In the genomic region with DNA sequence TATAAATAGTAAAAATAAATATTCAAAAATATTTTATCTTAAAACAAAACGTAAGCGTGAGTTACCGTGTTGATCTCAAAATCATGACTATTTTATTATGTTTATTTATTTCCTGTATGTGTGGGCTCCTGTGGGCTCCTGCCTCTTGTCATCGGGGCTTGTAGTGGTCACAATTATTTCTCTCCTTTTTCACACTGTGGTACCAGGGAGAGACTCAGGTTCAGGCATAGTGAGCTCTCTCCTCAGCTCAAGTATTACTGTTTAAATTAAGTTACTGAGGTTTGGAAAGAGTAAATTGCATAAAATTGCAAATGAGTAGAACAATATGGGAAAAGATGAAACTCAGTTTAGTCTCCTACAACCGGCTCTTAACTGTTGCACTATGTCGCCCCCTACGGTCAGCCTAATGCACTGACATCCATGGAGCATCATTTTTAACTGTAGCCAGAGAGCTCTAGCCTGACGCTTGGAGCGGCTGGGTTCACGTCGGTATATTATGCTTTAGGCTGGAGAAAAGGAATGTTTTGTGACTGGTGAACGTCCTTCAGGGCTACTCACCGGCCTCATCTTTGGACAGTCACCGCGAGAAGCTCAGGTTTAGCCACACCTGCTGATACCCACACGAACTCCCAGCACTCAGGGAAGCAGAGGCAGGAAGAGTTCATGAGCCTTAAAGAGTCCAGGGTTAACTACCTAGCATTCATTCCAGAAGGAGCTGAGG, we compare ENCODE assay signal across 8 mouse cellular contexts. TPM values are rescaled to one million over a fixed set of nuclear protein-coding genes. Genes with fewer than 3 reads are reported as not detected.
A peak's percentile ranks its signal among the peaks of the same experiment; 100 is the strongest.
DNase-seq lines count a peak whose midpoint lies in the region; ATAC-seq and TF ChIP-seq lines count a peak whose summit lies in the region.

No protein-coding gene starts in this region.

- H3K27me3 ChIP-seq in embryonic facial prominence, embryonic 10.5 days (replicated peaks; ENCODE audit: low read depth, poor library complexity, severe bottlenecking) = 0 out of 2 replicates have a peak, but pooled peaks cover 5% of the 10 kb centered on the region
- H3K27me3 ChIP-seq in limb, embryonic 13.5 days = 0 out of 2 replicates have a peak, but pooled peaks cover 3% of the 10 kb centered on the region
- 0 out of 2 replicates have a peak, but pooled peaks cover 4% of the 10 kb centered on the region for H3K27me3 ChIP-seq in midbrain, embryonic 15.5 days (replicated peaks)
- no peaks in the 10 kb centered on the region for H3K27me3 ChIP-seq in spleen, adult 2 months (ENCODE audit: control insufficient read depth, insufficient read depth, low read length)

- TF ChIP-seq POLR2A in spleen, adult 2 months (IDR thresholded peaks at IDR 0.05; ENCODE audit: low read depth, low read length) = no peak

- no peak overlapping the region for H3K27ac ChIP-seq in embryonic facial prominence, embryonic 10.5 days (replicated peaks)
- H3K27ac ChIP-seq in limb, embryonic 13.5 days = no peak overlapping the region
- no peak overlapping the region for H3K27ac ChIP-seq in midbrain, embryonic 15.5 days
- H3K27ac ChIP-seq in spleen, adult 2 months (ENCODE audit: insufficient read depth, low read length) = no peak overlapping the region

- H3K4me3 ChIP-seq in embryonic facial prominence, embryonic 10.5 days = peak overlapping the region; percentile 33
- H3K4me3 ChIP-seq in limb, embryonic 13.5 days = no peak overlapping the region
- H3K4me3 ChIP-seq in midbrain, embryonic 15.5 days = no peak overlapping the region
- no peak overlapping the region for H3K4me3 ChIP-seq in spleen, adult 2 months (ENCODE audit: extremely low read depth, insufficient read depth, insufficient read length)

- ATAC-seq in limb, embryonic 13.5 days (ENCODE audit: low FRiP score, low read depth) = peak; percentile 64; the same call in 1 of the 2 replicates
- ATAC-seq in midbrain, embryonic 15.5 days (replicated peaks) = 0 out of 2 replicates have a peak, but pooled peaks have one; percentile 39

- peak; percentile 65; the same call in 1 of the 2 replicates for TF ChIP-seq CTCF in spleen, adult 2 months (IDR thresholded peaks at IDR 0.05; ENCODE audit: extremely low read depth, insufficient read depth, insufficient read length, insufficient replicate concordance)

- 0 out of 2 replicates have a peak, but pooled peaks cover 4% of the 10 kb centered on the region for H3K4me1 ChIP-seq in embryonic facial prominence, embryonic 10.5 days
- H3K4me1 ChIP-seq in limb, embryonic 13.5 days = no peaks in the 10 kb centered on the region
- no peaks in the 10 kb centered on the region for H3K4me1 ChIP-seq in midbrain, embryonic 15.5 days
- H3K4me1 ChIP-seq in spleen, adult 2 months (ENCODE audit: control insufficient read depth, insufficient read depth, insufficient read length) = no peaks in the 10 kb centered on the region

- no peak overlapping the region for H3K9ac ChIP-seq in limb, embryonic 13.5 days
- H3K9ac ChIP-seq in midbrain, embryonic 15.5 days = no peak overlapping the region

- WGBS in embryonic facial prominence, embryonic 10.5 days = 14% methylated on average over 16 of the region's 16 CpGs
- WGBS in limb, embryonic 13.5 days = 15% methylated on average over 16 of the region's 16 CpGs
- WGBS in midbrain, embryonic 15.5 days = 17% methylated on average over 16 of the region's 16 CpGs
- 13% methylated on average over 16 of the region's 16 CpGs for WGBS in spleen, adult 2 months

- DNase-seq in 3T3-L1 (ENCODE audit: low read depth, low spot score) = peak; percentile 92
- peak; percentile 86 for DNase-seq in adrenal gland, postnatal 14 days
- peak; percentile 79 for DNase-seq in embryonic facial prominence, embryonic 10.5 days (ENCODE audit: low spot score)
- DNase-seq in heart, adult 9 months (ENCODE audit: low spot score in 2 of 2) = peak; percentile 30 to 45
- peak; percentile 56 to 73 for DNase-seq in kidney, adult 8-10 months
- DNase-seq in spleen, adult 2 months (ENCODE audit: low read depth in 1 of 2, low spot score in 2 of 2) = peak; percentile 63 to 76

- no peaks in the 10 kb centered on the region for H3K9me3 ChIP-seq in embryonic facial prominence, embryonic 10.5 days
- H3K9me3 ChIP-seq in limb, embryonic 13.5 days = no peaks in the 10 kb centered on the region
- no peaks in the 10 kb centered on the region for H3K9me3 ChIP-seq in midbrain, embryonic 15.5 days

- H3K4me2 ChIP-seq in limb, embryonic 13.5 days (replicated peaks) = peak overlapping the region; percentile 15; the same call in 1 of the 2 replicates
- peak overlapping the region; percentile 27; the same call in 1 of the 2 replicates for H3K4me2 ChIP-seq in midbrain, embryonic 15.5 days

- H3K36me3 ChIP-seq in embryonic facial prominence, embryonic 10.5 days (replicated peaks) = no peaks in the 10 kb centered on the region
- H3K36me3 ChIP-seq in limb, embryonic 13.5 days = no peaks in the 10 kb centered on the region
- H3K36me3 ChIP-seq in midbrain, embryonic 15.5 days (replicated peaks) = no peaks in the 10 kb centered on the region
- no peaks in the 10 kb centered on the region for H3K36me3 ChIP-seq in spleen, adult 2 months (ENCODE audit: control insufficient read depth, insufficient read depth, low read length)

RNA-seq across cellular contexts. Expression of gene Rps26, which starts 14.0 kb away (rescaled TPM):
- total RNA-seq in adrenal gland, postnatal 14 days (2021) = 748 and 849 TPM in 2 replicates
- 566 and 582 TPM in 2 replicates for polyA plus RNA-seq in embryonic facial prominence, embryonic 10.5 days (2016; fragmentation: Nextera tagmentation; extraction: Ambion mirVana)
- 752 and 768 TPM in 2 replicates for polyA plus RNA-seq in limb, embryonic 13.5 days (2015; fragmentation: Nextera tagmentation; extraction: Ambion mirVana)
- 322 and 332 TPM in 2 replicates for polyA plus RNA-seq in midbrain, embryonic 15.5 days (2015; fragmentation: Nextera tagmentation; extraction: Ambion mirVana)
- 929 and 934 TPM in 2 replicates for polyA plus RNA-seq in spleen, adult 2 months (2012; rRNA removed)

RNA-seq across cellular contexts. Expression of gene Erbb3, which starts 23.1 kb away (rescaled TPM):
- total RNA-seq in adrenal gland, postnatal 14 days (2021) = 4.4 and 9.1 TPM in 2 replicates
- 11.9 and 12.2 TPM in 2 replicates for polyA plus RNA-seq in embryonic facial prominence, embryonic 10.5 days (2016; fragmentation: Nextera tagmentation; extraction: Ambion mirVana)
- 14.5 and 17.5 TPM in 2 replicates for polyA plus RNA-seq in limb, embryonic 13.5 days (2015; fragmentation: Nextera tagmentation; extraction: Ambion mirVana)
- polyA plus RNA-seq in midbrain, embryonic 15.5 days (2015; fragmentation: Nextera tagmentation; extraction: Ambion mirVana) = 0.42 and 0.56 TPM in 2 replicates
- polyA plus RNA-seq in spleen, adult 2 months (2012; rRNA removed) = 1.6 TPM in 2 replicates

RNA-seq across cellular contexts. Expression of gene Ikzf4, which starts 33.2 kb away (rescaled TPM):
- total RNA-seq in adrenal gland, postnatal 14 days (2021) = 0.74 and 2.0 TPM in 2 replicates
- polyA plus RNA-seq in embryonic facial prominence, embryonic 10.5 days (2016; fragmentation: Nextera tagmentation; extraction: Ambion mirVana) = 2.9 and 3.5 TPM in 2 replicates
- polyA plus RNA-seq in limb, embryonic 13.5 days (2015; fragmentation: Nextera tagmentation; extraction: Ambion mirVana) = 5.1 and 5.2 TPM in 2 replicates
- polyA plus RNA-seq in midbrain, embryonic 15.5 days (2015; fragmentation: Nextera tagmentation; extraction: Ambion mirVana) = 23.0 and 23.1 TPM in 2 replicates
- 1.1 and 1.7 TPM in 2 replicates for polyA plus RNA-seq in spleen, adult 2 months (2012; rRNA removed)

RNA-seq across cellular contexts. Expression of gene Pa2g4, which starts 46.8 kb away (rescaled TPM):
- total RNA-seq in adrenal gland, postnatal 14 days (2021) = 93.5 and 107 TPM in 2 replicates
- 274 and 287 TPM in 2 replicates for polyA plus RNA-seq in embryonic facial prominence, embryonic 10.5 days (2016; fragmentation: Nextera tagmentation; extraction: Ambion mirVana)
- polyA plus RNA-seq in limb, embryonic 13.5 days (2015; fragmentation: Nextera tagmentation; extraction: Ambion mirVana) = 198 and 200 TPM in 2 replicates
- 125 and 128 TPM in 2 replicates for polyA plus RNA-seq in midbrain, embryonic 15.5 days (2015; fragmentation: Nextera tagmentation; extraction: Ambion mirVana)
- polyA plus RNA-seq in spleen, adult 2 months (2012; rRNA removed) = 16.8 and 18.9 TPM in 2 replicates

Comparison
In these comparisons a context has a peak if more than half of its experiments do, and no peak if none do; other contexts are left out.
1. DNase-seq: peak in every context shown above with its lines; median percentile 92 in 3T3-L1; 86 in adrenal gland, postnatal 14 days; 79 in embryonic facial prominence, embryonic 10.5 days; 70 in spleen, adult 2 months; 64 in kidney, adult 8-10 months; 38 in heart, adult 9 months.